Mouse (Mus musculus) embryo, embryonic 11 days (tissue): ENCODE results near the gene Sdr42e1.

Experiments used
- DNase-seq: peaks from one replicate; pipeline ENCODE4 v3.0.0-alpha.2; 2015

Sdr42e1 gene

GRCm38 (mm10) chr8:117660358-117661031 lies 13.0 kb downstream of the Sdr42e1 start:
- DNase-seq, result peak; percentile 79

- peak; percentile 17 for DNase-seq
Measured at GRCm38 (mm10) chr8:117658990-117659389, 14.5 kb downstream of the Sdr42e1 start.

GRCm38 (mm10) chr8:117652318-117652717 lies 21.2 kb downstream of the Sdr42e1 start:
- DNase-seq, result no peak

- DNase-seq, result no peak
Measured at GRCm38 (mm10) chr8:117646440-117646839, 27.0 kb downstream of the Sdr42e1 start.

- DNase-seq, result peak; percentile 71
Measured at GRCm38 (mm10) chr8:117646020-117646419, 27.5 kb downstream of the Sdr42e1 start.

GRCm38 (mm10) chr8:117645486-117645885 lies 28.0 kb downstream of the Sdr42e1 start:
- DNase-seq, result no peak

- DNase-seq, result no peak
Measured at GRCm38 (mm10) chr8:117639631-117640030, 33.9 kb downstream of the Sdr42e1 start.

- no peak for DNase-seq
Measured at GRCm38 (mm10) chr8:117637462-117637861, 36.0 kb downstream of the Sdr42e1 start.

GRCm38 (mm10) chr8:117634406-117634805 lies 39.1 kb downstream of the Sdr42e1 start:
- no peak for DNase-seq

GRCm38 (mm10) chr8:117632532-117632931 lies 41.0 kb downstream of the Sdr42e1 start:
- DNase-seq, result no peak

GRCm38 (mm10) chr8:117627096-117627495 lies 46.4 kb downstream of the Sdr42e1 start:
- no peak for DNase-seq

- DNase-seq, result peak; percentile 78
Measured at GRCm38 (mm10) chr8:117626040-117626838, 47.2 kb downstream of the Sdr42e1 start.

- DNase-seq, result no peak
Measured at GRCm38 (mm10) chr8:117612861-117613260, 60.6 kb downstream of the Sdr42e1 start.
